Mouse (Mus musculus) layer of hippocampus, postnatal 36 days (tissue): ENCODE data around the gene Zfp759. TPM values are rescaled to one million over a fixed set of nuclear protein-coding genes. Genes with fewer than 3 reads are reported as not detected.
A peak's percentile ranks its signal among the peaks of the same experiment; 100 is the strongest.
"Not testable (repeated sequence)": the region's sequence is repeated elsewhere in the genome, so short reads cannot be mapped to it uniquely, and the experiment has no call there.

Experiments used
- DNase-seq, 2 experiments: peaks; one replicate each; pipeline ENCODE4 v3.0.0; 2022
- total RNA-seq, 2 experiments: library from RNA; stranded (reverse); gene quantifications; 2 replicates each; pipeline ENCODE4 v1.2.3; 2021

Zfp759 gene
- 10 to 100 TPM; 10.8 to 13.4 TPM for total RNA-seq

DNA sequence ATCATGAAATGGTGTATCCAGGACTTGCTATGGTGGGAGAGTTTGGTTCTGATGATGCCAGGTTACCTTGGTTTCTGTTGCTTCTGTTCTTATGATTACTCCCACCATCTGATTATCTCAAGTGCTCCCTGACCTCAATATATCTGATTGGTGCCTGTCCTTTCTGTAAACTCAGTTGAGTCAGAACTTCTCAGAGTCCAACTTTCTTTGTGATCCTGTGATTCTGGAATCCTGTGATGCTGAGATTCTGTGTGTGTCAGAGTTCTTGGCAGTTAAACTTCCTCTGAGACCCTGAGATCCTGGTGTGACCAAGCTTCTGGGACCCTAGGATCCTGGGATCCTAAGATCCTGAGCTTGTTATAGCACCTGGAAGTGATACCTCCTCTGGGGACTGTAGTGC lies at the start of gene Zfp759:
TSS of gene Zfp759 (plus strand) at position 301 of the 400 bp plus-strand sequence.
- not testable (repeated sequence) for DNase-seq

- DNase-seq, result no peak
Observed at GRCm38 (mm10) chr13:67072786-67073185, 48.7 kb upstream of the Zfp759 start.

GRCm38 (mm10) chr13:67077244-67077643 lies 44.2 kb upstream of the Zfp759 start:
- no peak for DNase-seq

DNA sequence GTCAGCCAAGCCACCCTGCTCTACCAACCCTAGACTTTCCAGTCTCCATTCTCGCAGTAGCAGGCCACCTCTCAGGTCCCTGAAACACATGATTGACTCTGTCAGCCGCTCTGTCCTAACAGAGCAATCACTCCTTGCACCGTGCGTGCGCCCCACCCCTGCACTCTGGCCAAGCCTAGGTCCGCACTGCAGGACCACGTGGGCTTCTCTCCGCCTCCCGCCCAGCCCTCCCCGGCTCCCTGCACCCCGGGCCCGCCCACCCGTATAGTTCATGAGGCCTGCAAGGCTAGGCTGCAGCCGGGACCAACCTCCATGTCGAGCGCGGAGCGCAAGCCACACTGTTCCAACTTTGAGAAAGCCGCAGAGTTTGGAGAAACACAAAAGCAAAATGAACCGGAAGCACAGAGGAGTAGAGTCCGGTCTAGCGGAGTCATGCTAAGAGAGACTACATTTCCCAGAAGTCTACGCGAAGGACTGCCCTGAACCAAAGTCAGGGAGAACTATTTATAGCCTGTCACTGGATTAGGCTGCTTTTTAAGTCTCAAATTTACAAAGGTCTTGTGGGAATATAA lies 40.2 kb upstream of the Zfp759 start:
- DNase-seq, result peak; percentile 64 to 73

DNA sequence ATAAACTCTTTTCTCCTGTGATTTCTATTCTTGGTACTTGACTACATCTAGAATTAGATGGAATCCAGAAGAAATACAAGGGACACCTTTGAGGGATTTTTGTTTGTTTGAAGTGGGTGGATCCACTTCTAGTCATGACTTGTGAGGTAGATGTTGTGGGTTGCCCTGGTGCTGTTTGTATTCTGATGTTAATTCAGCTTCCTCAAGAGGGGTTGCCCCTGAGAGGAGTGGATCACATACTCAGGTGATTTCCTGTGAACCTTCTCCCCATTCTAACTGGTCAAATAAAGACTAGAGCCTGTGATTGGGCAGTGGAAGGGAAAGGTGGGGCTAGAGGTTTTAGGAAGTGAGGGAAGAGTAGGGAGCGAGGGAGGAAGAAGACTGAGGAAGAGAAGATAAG lies 39.5 kb upstream of the Zfp759 start:
- no peak for DNase-seq

GRCm38 (mm10) chr13:67090154-67090553 lies 31.3 kb upstream of the Zfp759 start:
- no peak for DNase-seq

- no peak for DNase-seq
Observed at GRCm38 (mm10) chr13:67097876-67098275, 23.6 kb upstream of the Zfp759 start, which contains the start of gene Zfp708. Gene Zfp708 (minus strand): TSS chr13:67097976.

DNA sequence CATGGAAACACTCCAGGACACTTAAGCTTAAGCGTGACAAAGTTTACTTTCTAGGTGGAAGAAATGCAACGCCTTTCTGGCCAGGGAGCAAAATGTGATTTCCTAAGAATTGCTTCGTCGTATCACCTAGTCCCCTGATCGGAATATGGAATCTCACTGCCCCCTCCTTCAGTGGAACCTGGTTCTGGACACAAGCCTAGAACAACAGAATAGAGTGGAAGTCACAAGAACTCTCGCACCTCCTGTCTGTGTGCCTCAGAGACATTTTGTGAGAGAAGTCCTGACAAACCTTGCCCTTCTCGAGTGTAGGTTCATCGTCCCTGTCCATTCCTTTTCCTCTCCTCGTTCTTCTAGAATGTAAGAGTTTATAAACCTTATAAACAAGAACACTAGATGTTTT lies 13.8 kb upstream of the Zfp759 start:
- DNase-seq, result no peak

- DNase-seq, result peak; percentile 84 to 86
Observed at GRCm38 (mm10) chr13:67108194-67108820, 13.2 kb upstream of the Zfp759 start, which contains the start of gene Gm28557. Gene Gm28557 (minus strand): TSS chr13:67108604.

GRCm38 (mm10) chr13:67108821-67109206 lies 12.6 kb upstream of the Zfp759 start:
- peak; percentile 22 to 42 for DNase-seq

DNA sequence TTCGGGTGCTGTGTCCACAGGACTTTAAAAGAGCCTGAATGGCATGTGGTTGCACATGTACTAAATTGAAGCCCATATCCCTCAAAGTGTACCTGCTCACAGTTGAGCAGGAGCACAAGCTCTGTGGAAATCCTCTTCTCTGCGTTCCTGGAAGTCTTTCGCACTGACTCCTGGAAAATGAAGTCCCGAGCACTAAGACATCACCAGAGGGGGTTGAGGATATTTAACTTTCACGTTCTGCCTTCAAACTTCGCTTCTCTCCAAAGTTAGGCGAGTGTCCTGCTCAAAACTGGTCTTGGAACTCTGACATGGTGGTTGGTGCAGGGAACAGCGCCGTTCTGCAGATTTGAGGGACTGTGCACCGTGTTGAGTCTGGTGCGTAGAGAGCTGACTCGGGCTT lies 9.4 kb upstream of the Zfp759 start:
- DNase-seq, result peak; percentile 14 to 37

- no peak for DNase-seq
Observed at GRCm38 (mm10) chr13:67113287-67113686, 8.2 kb upstream of the Zfp759 start.

GRCm38 (mm10) chr13:67116163-67116562 lies 5.3 kb upstream of the Zfp759 start, which contains the start of gene Rslcan18:
Gene Rslcan18 (minus strand): TSS chr13:67116263.
- not testable (repeated sequence) for DNase-seq

- DNase-seq, result no peak
Observed at GRCm38 (mm10) chr13:67124460-67124859, 3.0 kb downstream of the Zfp759 start.

DNA sequence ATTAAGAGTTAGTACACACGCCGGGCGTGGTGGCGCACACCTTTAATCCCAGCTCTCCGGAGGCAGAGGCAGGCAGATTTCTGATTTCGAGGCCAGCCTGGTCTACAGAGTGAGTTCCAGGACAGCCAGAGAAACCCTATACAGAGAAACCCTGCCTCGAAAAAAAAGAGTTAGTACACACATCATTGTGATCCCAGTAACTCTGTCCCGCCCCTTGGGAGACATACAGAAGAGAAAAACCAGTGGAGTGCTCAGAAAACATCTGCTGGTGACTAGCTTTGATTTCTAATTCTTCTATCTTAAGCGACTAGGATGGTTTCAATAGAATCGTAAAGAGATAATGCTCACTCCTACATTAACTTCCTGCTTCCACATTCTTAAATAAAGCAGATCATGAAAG lies 6.0 kb downstream of the Zfp759 start:
- DNase-seq, result not testable (repeated sequence)

GRCm38 (mm10) chr13:67128038-67128721 lies 6.7 kb downstream of the Zfp759 start:
- DNase-seq, result peak; percentile 85 to 87

DNA sequence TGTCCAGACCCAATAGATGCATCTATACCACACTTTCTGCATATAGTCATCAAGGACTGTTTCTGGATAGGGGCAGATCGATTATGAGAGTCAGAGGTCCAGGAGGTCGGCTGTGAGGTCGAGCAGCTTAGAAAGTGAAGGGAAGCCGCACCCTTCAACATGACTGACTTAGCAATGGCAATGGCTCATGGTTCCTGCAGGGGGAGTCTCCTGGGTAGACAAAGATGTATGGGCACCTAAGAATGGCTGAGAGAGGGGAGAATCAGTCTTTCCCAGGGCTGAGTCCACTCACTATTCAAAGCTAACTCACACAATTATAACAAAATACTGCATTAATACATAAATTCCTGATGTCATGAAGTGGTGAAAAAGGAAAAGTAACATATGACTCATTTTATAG lies 44.7 kb downstream of the Zfp759 start:
- DNase-seq, result not testable (repeated sequence)

DNA sequence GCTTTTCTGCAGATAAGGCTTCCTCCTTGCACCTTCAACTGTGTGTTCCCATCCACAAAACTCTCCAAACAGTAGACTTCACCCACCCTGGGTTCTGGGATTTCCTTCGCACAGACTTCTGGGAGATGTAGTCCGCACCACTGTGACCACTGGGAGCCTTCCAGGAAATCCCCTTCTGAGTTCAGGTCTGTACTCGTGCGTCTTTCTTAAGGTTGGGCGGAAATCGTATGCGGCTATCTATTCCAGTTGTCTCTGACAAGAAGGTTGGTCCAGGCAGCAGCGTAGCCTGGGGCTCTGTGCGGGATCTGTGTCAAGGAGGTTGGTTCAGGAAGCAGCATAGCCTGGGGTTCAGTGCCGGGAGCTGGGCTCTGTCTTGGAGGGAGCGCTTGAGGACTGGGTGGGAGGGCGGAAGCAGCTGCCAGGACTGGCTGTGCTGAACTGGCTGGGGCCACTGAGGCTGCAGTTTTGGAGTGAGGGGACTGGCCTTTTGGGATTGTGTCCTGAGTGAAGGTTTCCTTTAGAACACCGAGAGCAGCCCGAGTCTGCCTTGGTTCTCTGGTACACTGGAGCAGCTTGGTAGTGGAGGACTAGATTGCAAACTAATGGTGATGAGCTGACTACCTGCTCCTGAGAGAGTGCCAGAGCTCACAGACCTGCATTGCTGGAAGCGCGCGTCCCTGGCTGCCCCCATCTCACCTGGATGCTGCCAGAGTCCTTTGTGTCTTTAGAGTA lies 51.7 kb downstream of the Zfp759 start, which contains the start of gene Rsl1:
TSS of gene Rsl1 (plus strand) at position 192 of the 732 bp plus-strand sequence.
- peak; percentile 74 to 79 for DNase-seq

DNA sequence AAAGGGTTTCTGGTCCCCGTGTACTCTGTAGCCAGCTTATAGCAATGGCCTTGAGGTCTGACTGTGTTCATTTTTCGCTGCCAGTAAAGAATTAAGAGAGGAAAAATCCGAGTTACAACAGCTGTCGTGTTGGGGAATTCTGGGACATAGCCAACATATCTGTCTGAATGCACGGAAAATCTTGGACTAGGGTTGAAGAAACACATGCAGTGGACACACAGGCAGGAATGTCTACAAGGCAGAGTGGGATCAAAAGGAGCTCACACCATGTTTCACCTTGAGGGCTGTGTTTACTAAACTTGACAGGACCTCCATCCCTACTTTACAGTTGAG lies 52.2 kb downstream of the Zfp759 start:
- DNase-seq, result no peak
